Mouse (Mus musculus) ovary, adult 18-20 months (tissue): ENCODE data around the gene Srsf9.
"Not testable (repeated sequence)": the region's sequence is repeated elsewhere in the genome, so short reads cannot be mapped to it uniquely, and the experiment has no call there.

Experiments used
- DNase-seq: peaks from one replicate; pipeline ENCODE4 v3.0.0; 2022; ENCODE audit warnings: low spot score, mixed read lengths

Gene Srsf9

DNA sequence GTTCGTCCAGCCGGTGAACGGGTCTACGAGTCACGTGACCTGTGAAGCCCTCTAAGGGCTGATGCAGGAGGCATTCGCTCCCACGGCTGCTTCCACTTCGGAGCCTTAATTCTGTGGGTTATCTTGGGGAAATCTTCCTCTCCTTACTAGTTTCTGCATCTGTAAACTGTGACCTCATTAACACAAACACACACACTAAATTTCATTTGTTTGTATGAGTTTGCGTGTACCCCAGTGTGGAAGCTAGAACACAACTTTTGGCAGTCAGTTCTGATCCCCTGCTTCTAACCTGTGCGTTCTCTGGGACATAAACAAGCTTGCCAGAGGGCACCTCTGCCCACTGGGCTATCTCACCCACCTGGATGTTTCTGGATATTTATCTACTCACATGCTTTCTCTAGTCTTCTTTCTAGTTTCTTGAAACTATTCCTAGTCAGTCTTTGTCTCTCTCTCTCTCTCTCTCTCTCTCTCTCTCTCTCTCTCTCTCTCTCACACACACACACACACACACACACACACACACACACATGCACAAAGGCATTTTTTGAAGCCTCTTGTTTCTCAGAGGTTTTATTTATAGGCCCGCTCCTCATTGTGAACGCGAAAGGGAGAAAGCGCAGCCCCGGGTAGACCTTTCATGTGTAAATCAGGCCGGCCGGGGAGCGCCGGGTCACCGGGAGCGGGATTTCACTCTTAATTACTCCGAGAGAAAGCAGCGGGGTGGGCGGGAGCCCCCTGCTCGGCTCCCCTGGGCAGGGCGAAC lies 46.6 kb downstream of the Srsf9 start:
- no peak for DNase-seq

- DNase-seq, result no peak
Observed at GRCm38 (mm10) chr5:115374204-115374820, 47.3 kb downstream of the Srsf9 start.

DNA sequence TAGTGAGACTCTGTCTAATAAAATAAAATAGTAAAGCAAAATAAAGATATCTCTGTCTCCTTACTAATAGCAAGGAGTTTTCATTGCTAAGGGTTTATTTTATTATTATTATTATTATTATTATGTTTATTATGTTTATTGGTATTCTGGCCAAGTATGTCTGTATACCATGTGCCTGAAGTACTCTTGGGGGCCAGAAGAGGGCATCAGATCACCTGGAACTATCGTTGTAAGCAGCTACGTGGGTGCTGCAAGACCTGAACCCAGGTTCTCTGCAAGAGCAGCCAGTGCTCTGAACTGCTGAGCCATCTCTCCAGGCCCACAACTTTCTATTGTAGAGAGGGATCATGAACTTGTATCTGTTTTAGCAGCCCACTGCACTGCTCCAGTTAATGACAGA lies 48.5 kb downstream of the Srsf9 start:
- DNase-seq, result no peak

- DNase-seq, result not testable (repeated sequence)
Observed at GRCm38 (mm10) chr5:115378882-115379281, 51.9 kb downstream of the Srsf9 start.
